Mouse (Mus musculus) C2C12 (cell line): ENCODE data around the gene Lcmt2.

Experiments used
- CEBPB ChIP-seq: IDR thresholded peaks from one replicate; pipeline ENCODE4 v1.6.1; 2011; ENCODE audit warnings: low read depth, mild to moderate bottlenecking, control low read depth, moderate library complexity
- CTCF ChIP-seq: IDR thresholded peaks from one replicate; pipeline ENCODE4 v1.5.1; 2011; ENCODE audit not compliant: control insufficient read depth, insufficient read depth, insufficient read length
- MAX ChIP-seq: IDR thresholded peaks from one replicate; pipeline ENCODE4 v1.6.1; 2011; ENCODE audit warnings: mild to moderate bottlenecking, control low read depth
- USF1 ChIP-seq: IDR thresholded peaks from one replicate; pipeline ENCODE4 v1.6.1; 2011; ENCODE audit warnings: low read depth, mild to moderate bottlenecking, control low read depth, moderate library complexity

DNA sequence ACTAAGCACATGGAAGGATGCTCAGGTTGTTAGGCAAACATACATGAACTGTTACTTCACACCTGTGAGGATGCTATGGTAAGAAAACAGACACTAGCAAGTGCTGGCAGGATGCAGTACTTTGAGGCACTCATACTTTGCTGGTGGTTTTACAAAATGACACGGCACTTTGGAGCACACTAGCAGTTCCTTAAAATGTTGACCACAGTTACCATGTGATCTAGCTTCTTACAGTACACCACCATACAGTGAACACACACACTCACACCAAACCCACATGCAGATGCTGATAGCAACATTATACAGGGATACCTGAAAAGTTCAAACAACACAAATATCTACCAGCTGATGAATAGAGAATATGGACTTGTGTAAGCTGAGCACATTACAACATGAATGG lies 57.8 kb downstream of the Lcmt2 start:
- TF ChIP-seq USF1 = no peak
- no peak for TF ChIP-seq MAX
- TF ChIP-seq CTCF = no peak
- TF ChIP-seq CEBPB = no peak
